Mouse (Mus musculus) cerebellum, adult 2 months (tissue): ENCODE data around the gene Etv6.

Experiments
- CTCF ChIP-seq: fragments of 200-500 bp; IDR thresholded peaks from 2 replicates; pipeline ENCODE4 v1.5.1; 2011; ENCODE audit warnings: low read depth, mild to moderate bottlenecking, control low read depth, low read length, moderate library complexity, borderline replicate concordance; ENCODE audit not compliant: insufficient read depth
- POLR2A ChIP-seq: fragments of 200-500 bp; IDR thresholded peaks from 2 replicates; pipeline ENCODE4 v1.6.1; 2011; ENCODE audit warnings: low read length, control low read depth, borderline replicate concordance; ENCODE audit not compliant: insufficient read depth

DNA sequence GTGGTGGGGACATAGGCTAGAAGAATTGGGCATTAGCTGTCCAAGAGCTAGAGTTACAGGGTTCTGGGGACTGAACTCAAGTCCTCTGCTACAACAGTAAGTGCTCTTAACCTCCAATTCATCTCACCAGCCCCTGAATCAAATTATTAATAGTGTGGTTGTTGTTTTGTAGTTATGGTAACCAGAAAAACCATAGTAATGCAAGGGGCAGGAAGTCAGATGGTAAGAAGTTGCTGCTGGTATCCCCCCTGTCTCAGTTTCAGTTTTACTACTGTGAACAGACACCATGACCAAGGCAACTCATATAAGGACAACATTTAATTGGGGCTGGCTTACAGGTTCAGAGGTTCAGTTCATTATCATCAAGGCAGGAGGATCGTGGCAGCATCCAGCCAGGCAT lies 266.5 kb downstream of the Etv6 start:
- TF ChIP-seq POLR2A (no peak), CTCF (no peak)
